Mouse (Mus musculus) erythroblast, adult 5-6 weeks (primary cell): ENCODE results near the gene E030025P04Rik. TPM values are rescaled to one million over a fixed set of nuclear protein-coding genes. Genes with fewer than 3 reads are reported as not detected.

Experiments used
- ATAC-seq: replicated peaks from 2 replicates; pipeline ENCODE4 v1.8.0; 2016; ENCODE audit warnings: moderate number of reproducible peaks, mild to moderate bottlenecking, moderate TSS enrichment, inconsistent platforms; ENCODE audit not compliant: poor library complexity, low FRiP score, severe bottlenecking
- total RNA-seq, 2 experiments: library from RNA; stranded (forward) in 1 of 2; stranded (reverse) in 1 of 2; fragments of 150-400 nt in 1 of 2; fragments of 200-764, 138-1000 nt in 1 of 2; gene quantifications; 2 replicates each; pipeline versions ENCODE4 v1.2.3 to v1.2.4; 2015 to 2017; ENCODE audit warnings: low replicate concordance in 2 of 2

Gene E030025P04Rik
- total RNA-seq (2015; ENCODE audit: low replicate concordance) (not detected in 2 replicates), total RNA-seq (2017; ENCODE audit: low replicate concordance) (not detected in 2 replicates)

- no peak for ATAC-seq
Measured at GRCm38 (mm10) chr11:109144236-109144635, at the start of gene E030025P04Rik. E030025P04Rik (minus strand) TSS chr11:109144369.

GRCm38 (mm10) chr11:109192673-109193557, 48.7 kb upstream of the E030025P04Rik start:
- ATAC-seq, result peak; percentile 62; the same call in 1 of the 2 replicates

GRCm38 (mm10) chr11:109188235-109188634, 44.1 kb upstream of the E030025P04Rik start:
- no peak for ATAC-seq

GRCm38 (mm10) chr11:109187631-109188184, 43.5 kb upstream of the E030025P04Rik start:
- ATAC-seq, result no peak

GRCm38 (mm10) chr11:109181118-109181517, 36.9 kb upstream of the E030025P04Rik start:
- no peak for ATAC-seq

GRCm38 (mm10) chr11:109180290-109180689, 36.1 kb upstream of the E030025P04Rik start:
- ATAC-seq, result no peak

- ATAC-seq, result no peak
Measured at GRCm38 (mm10) chr11:109178788-109179518, 34.8 kb upstream of the E030025P04Rik start.

- ATAC-seq, result no peak
Measured at GRCm38 (mm10) chr11:109175376-109175969, 31.3 kb upstream of the E030025P04Rik start.

- no peak for ATAC-seq
Measured at GRCm38 (mm10) chr11:109172224-109172623, 28.1 kb upstream of the E030025P04Rik start.

GRCm38 (mm10) chr11:109170771-109171170, 26.6 kb upstream of the E030025P04Rik start:
- no peak for ATAC-seq

GRCm38 (mm10) chr11:109157694-109158093, 13.5 kb upstream of the E030025P04Rik start:
- ATAC-seq, result no peak

GRCm38 (mm10) chr11:109144890-109145341, 747 bp upstream of the E030025P04Rik start:
- no peak for ATAC-seq

- ATAC-seq, result no peak
Measured at GRCm38 (mm10) chr11:109126482-109126881, 17.7 kb downstream of the E030025P04Rik start.

GRCm38 (mm10) chr11:109125451-109125850, 18.7 kb downstream of the E030025P04Rik start:
- no peak for ATAC-seq

GRCm38 (mm10) chr11:109124284-109124683, 19.9 kb downstream of the E030025P04Rik start:
- no peak for ATAC-seq

GRCm38 (mm10) chr11:109109826-109110346, 34.3 kb downstream of the E030025P04Rik start:
- no peak for ATAC-seq

- ATAC-seq, result no peak
Measured at GRCm38 (mm10) chr11:109109056-109109455, 35.1 kb downstream of the E030025P04Rik start.

GRCm38 (mm10) chr11:109107518-109108205, 36.5 kb downstream of the E030025P04Rik start:
- ATAC-seq, result no peak

- ATAC-seq, result no peak
Measured at GRCm38 (mm10) chr11:109106751-109107150, 37.4 kb downstream of the E030025P04Rik start.
